Mouse (Mus musculus): ENCODE measurements at regions not wholly inside any gene's neighbourhood (a gene's known extent, or its start where the extent isn't known, plus 50 kb on each side); places are given as distances from the start of the nearest gene placed in this dataset.

DNA sequence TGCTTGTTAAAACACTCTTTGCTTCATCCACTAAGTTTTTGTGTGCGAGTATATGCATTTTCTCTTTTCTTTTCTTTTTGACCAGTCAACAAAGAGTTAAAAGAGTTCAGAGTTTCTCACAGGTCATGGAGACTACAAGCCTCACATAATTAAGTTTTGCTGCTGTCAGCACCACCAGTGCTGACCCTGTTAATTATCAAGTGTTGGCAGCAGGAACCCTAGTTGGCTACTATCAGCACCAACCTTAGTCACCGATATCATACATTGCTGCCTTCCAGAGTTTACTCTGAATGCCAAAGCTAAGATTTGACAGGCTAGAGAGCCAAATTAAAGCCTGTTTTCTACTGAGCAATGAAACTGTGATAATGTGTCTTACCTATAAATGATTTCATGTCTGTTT, 491.8 kb upstream of the Cntnap2 start:
- WGBS, result 83% methylated on average over 2 of the region's 2 CpGs

DNA sequence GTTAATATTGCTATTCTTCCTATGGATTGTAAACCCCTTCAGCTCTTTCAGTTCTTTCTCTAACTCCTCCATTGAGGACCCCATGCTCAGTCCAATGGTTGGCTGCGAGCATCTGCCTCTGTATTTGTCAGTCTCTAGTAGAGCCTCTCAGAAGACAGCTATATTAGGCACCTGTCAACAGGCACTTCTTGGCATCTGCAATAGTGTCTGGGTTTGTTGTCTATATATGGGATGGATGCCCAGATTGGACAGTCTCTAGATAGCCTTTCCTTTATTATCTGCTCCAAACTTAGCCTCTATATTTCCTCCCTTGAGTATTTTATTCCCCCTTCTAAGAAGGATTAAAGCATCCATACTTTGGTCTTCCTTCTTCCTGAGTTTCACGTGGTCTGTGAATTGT, 490.2 kb upstream of the Cntnap2 start:
- H3K36me3 ChIP-seq (ENCODE audit: insufficient read depth, low read length), result no peaks in the 10 kb centered on the region
- WGBS, result 86% methylated on average over 2 of the region's 2 CpGs
- DNase-seq (ENCODE audit: low spot score), result no peak
- no peaks in the 10 kb centered on the region for H3K27me3 ChIP-seq (ENCODE audit: insufficient read depth, low read length)
- no peak overlapping the region for H3K27ac ChIP-seq
- no peak for ATAC-seq
- H3K4me2 ChIP-seq (ENCODE audit: low read depth, low read length), result no peak overlapping the region
- H3K4me1 ChIP-seq (ENCODE audit: insufficient read depth, low read length), result no peaks in the 10 kb centered on the region
- no peak for TF ChIP-seq CTCF (IDR thresholded peaks at IDR 0.05; ENCODE audit: low read depth)
- H3K9me3 ChIP-seq (ENCODE audit: low read length), result no peaks in the 10 kb centered on the region
- H3K9ac ChIP-seq (replicated peaks; ENCODE audit: low read length), result no peak overlapping the region
- no peak overlapping the region for H3K4me3 ChIP-seq (ENCODE audit: low read length)

More for the DNA sequence above, 491.8 kb upstream of the Cntnap2 start:
- H3K36me3 ChIP-seq (ENCODE audit: insufficient read depth, low read length), result no peaks in the 10 kb centered on the region
- no peak overlapping the region for H3K27ac ChIP-seq
- H3K9ac ChIP-seq (replicated peaks; ENCODE audit: low read length), result no peak overlapping the region
- H3K9me3 ChIP-seq (ENCODE audit: low read length), result no peaks in the 10 kb centered on the region
- no peak overlapping the region for H3K4me2 ChIP-seq (ENCODE audit: low read depth, low read length)
- TF ChIP-seq CTCF (IDR thresholded peaks at IDR 0.05; ENCODE audit: low read depth), result no peak
- no peaks in the 10 kb centered on the region for H3K4me1 ChIP-seq (ENCODE audit: insufficient read depth, low read length)
- no peak for ATAC-seq
- H3K4me3 ChIP-seq (ENCODE audit: low read length), result no peak overlapping the region
- DNase-seq (ENCODE audit: low spot score), result no peak
- no peaks in the 10 kb centered on the region for H3K27me3 ChIP-seq (ENCODE audit: insufficient read depth, low read length)

DNA sequence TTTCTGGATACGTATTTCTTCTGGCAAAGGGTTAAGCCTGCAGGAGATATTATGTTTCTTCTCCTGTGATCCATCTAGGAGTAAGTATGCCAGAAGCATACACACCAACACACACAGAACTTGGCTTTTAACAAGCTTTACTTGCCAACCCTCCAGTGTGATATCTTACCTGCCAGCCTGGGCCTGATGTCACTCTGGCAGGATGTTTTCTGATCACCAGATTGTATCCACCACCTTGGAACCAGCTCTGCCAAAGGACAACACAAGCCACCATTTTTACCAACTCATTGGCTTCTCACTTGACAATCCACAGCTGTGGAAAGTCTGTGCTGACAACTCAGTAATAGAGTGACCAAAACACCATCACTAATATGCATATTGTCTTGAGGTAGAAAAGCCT, 469.0 kb upstream of the Cntnap2 start:
- Histone ChIP-seq H3K27ac (no peak overlapping the region), H3K4me3 (ENCODE audit: low read length) (no peak overlapping the region), H3K36me3 (ENCODE audit: insufficient read depth, low read length) (no peaks in the 10 kb centered on the region), H3K27me3 (ENCODE audit: insufficient read depth, low read length) (no peaks in the 10 kb centered on the region), H3K4me1 (ENCODE audit: insufficient read depth, low read length) (no peaks in the 10 kb centered on the region), H3K4me2 (ENCODE audit: low read depth, low read length) (no peak overlapping the region), H3K9ac (replicated peaks; ENCODE audit: low read length) (no peak overlapping the region), H3K9me3 (ENCODE audit: low read length) (no peaks in the 10 kb centered on the region)
- DNase-seq (ENCODE audit: low spot score) (peak; percentile 2), ATAC-seq (no peak)
- WGBS, result 83% methylated on average over 1 of the region's 1 CpGs
- no peak for TF ChIP-seq CTCF (IDR thresholded peaks at IDR 0.05; ENCODE audit: low read depth)

Data from hindbrain, postnatal 0 days (tissue).